Mouse (Mus musculus): ENCODE measurements around the gene Trim3.

DNA sequence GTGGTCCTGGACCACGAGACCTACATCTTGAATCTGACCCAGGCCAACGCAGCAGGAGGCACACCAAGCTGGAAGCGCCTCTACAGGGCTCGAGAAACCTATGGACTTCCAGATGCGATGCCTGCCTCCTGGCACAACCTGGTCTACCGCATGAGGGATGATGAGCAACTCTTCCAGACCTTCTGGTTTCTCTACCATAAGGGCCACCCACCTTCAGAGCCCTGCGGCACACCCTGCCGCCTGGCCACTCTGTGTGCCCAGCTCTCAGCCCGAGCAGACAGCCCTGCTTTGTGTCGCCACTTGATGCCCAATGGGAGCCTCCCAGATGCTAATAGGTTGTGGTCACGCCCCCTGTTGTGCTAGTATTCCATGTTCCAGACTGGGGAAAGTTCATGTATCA, 75.7 kb downstream of the Trim3 start:
- TF ChIP-seq CTCF (IDR thresholded peaks at IDR 0.05; ENCODE audit: borderline replicate concordance, control insufficient read depth, extremely low read depth, insufficient read depth, low read length, poor library complexity) = no peak
- no peak for TF ChIP-seq POLR2A (IDR thresholded peaks at IDR 0.05; ENCODE audit: control insufficient read depth, extremely low read depth, insufficient read depth, low read length, poor library complexity)
